Mouse (Mus musculus) limb, embryonic 14.5 days (tissue): Measurements from ENCODE around the gene Cngb1. TPM values are rescaled to one million over a fixed set of nuclear protein-coding genes. Genes with fewer than 3 reads are reported as not detected.

Source experiments
- ATAC-seq: fragments of 200-750 bp; cut with Nextera tagmentation; 2 replicates; pipeline ENCODE4 v1.8.0; 2017; ENCODE audit warnings: low read depth, moderate number of reproducible peaks, moderate TSS enrichment; ENCODE audit not compliant: low FRiP score
- DNase-seq: peaks from one replicate; pipeline ENCODE4 v3.0.0-alpha.2; 2015; ENCODE audit warnings: low spot score
- H3K27ac ChIP-seq: fragments of 300-500 bp; sonication (generic); replicated peaks from 2 replicates; pipeline ENCODE4 v1.5.1; 2014; ENCODE audit warnings: low read depth, mild to moderate bottlenecking, low read length, moderate library complexity, mixed read lengths
- H3K27me3 ChIP-seq: fragments of 300-500 bp; sonication (generic); 2 replicates; pipeline ENCODE4 v1.6.1; 2014; ENCODE audit warnings: low read length, mixed read lengths; ENCODE audit not compliant: control insufficient read depth, insufficient read depth
- H3K36me3 ChIP-seq: fragments of 300-500 bp; sonication (generic); 2 replicates; pipeline ENCODE4 v1.6.1; 2014; ENCODE audit warnings: mild to moderate bottlenecking, low read length, moderate library complexity, mixed read lengths; ENCODE audit not compliant: control insufficient read depth, insufficient read depth
- H3K4me1 ChIP-seq: fragments of 300-500 bp; sonication (generic); 2 replicates; pipeline ENCODE4 v1.6.1; 2014; ENCODE audit warnings: antibody characterized with exemption, low read length, mixed read lengths; ENCODE audit not compliant: control insufficient read depth, insufficient read depth
- H3K4me2 ChIP-seq: fragments of 300-500 bp; sonication (generic); replicated peaks from 2 replicates; pipeline ENCODE4 v1.6.1; 2014; ENCODE audit warnings: low read depth, mild to moderate bottlenecking, low read length, moderate library complexity; ENCODE audit not compliant: severe bottlenecking
- H3K4me3 ChIP-seq: fragments of 300-500 bp; sonication (generic); replicated peaks from 2 replicates; pipeline ENCODE4 v1.5.1; 2014; ENCODE audit warnings: low read length
- H3K9ac ChIP-seq: fragments of 300-500 bp; sonication (generic); 2 replicates; pipeline ENCODE4 v1.6.1; 2014; ENCODE audit warnings: mild to moderate bottlenecking, low read depth, low read length, moderate library complexity; ENCODE audit not compliant: severe bottlenecking
- H3K9me3 ChIP-seq: fragments of 300-500 bp; sonication (generic); 2 replicates; pipeline ENCODE4 v1.6.1; 2016; ENCODE audit warnings: low read length; ENCODE audit not compliant: control insufficient read depth
- POLR2A ChIP-seq: fragments of 200-500 bp; IDR thresholded peaks from 2 replicates; pipeline ENCODE4 v1.8.0; 2012; ENCODE audit warnings: inconsistent platforms, mild to moderate bottlenecking, moderate library complexity, borderline replicate concordance; ENCODE audit not compliant: insufficient read depth, insufficient read length; ENCODE audit errors: extremely low read depth
- WGBS: fragments of 180-500 bp; shearing (Covaris S2); extraction: QIAGEN DNeasy Blood & Tissue Kit; methylation state at CpG from one replicate; pipeline ENCODE4 v1.1.7; 2014; 5-methylcytosine and 5-hydroxymethylcytosine counted together
- polyA plus RNA-seq, 2 experiments: library from polyadenylated mRNA; depleted of rRNA in 1 of 2; stranded (reverse) in 1 of 2; unstranded in 1 of 2; fragments of >200 nt; fragmentation: Nextera tagmentation in 1 of 2; extraction: Ambion mirVana in 1 of 2; gene quantifications; 2 replicates each; pipeline versions ENCODE4 v1.2.1 to v1.2.3; 2012 to 2014

Gene Cngb1
- polyA plus RNA-seq, 2 experiments: 0.52 to 0.67 TPM

- H3K4me3 ChIP-seq: no peak within 1 kb of the TSS
- no peak within 1 kb of the TSS for H3K27ac ChIP-seq
- no peaks in the 10 kb centered on the region for H3K27me3 ChIP-seq
- no peaks in the 10 kb centered on the region for H3K36me3 ChIP-seq
- no peak for TF ChIP-seq POLR2A
- 33% methylated on average over 6 of the region's 6 CpGs for WGBS
- no peaks in the 10 kb centered on the region for H3K4me1 ChIP-seq
- no peaks in the 10 kb centered on the region for H3K9me3 ChIP-seq
- ATAC-seq (no peak), DNase-seq (no peak)
- no peak within 1 kb of the TSS for H3K9ac ChIP-seq
- no peak within 1 kb of the TSS for H3K4me2 ChIP-seq
Measured at GRCm38 (mm10) chr8:95310342-95310970, 4.1 kb upstream of the Cngb1 start, which contains the start of gene Tepp. TSS of gene Tepp (plus strand) at chr8:95310566.

GRCm38 (mm10) chr8:95305526-95305925 lies 859 bp downstream of the Cngb1 start:
- Histone ChIP-seq H3K4me1 (no peaks in the 10 kb centered on the region), H3K4me2 (no peak overlapping the region), H3K27ac (no peak overlapping the region), H3K9ac (no peak overlapping the region), H3K4me3 (no peak overlapping the region), H3K9me3 (no peaks in the 10 kb centered on the region), H3K27me3 (no peaks in the 10 kb centered on the region), H3K36me3 (no peaks in the 10 kb centered on the region)
- TF ChIP-seq POLR2A: no peak
- ATAC-seq (no peak), DNase-seq (no peak)
- WGBS: 66% methylated on average over 4 of the region's 4 CpGs

GRCm38 (mm10) chr8:95302410-95302809 lies 4.0 kb downstream of the Cngb1 start:
- WGBS: 19% methylated on average over 5 of the region's 5 CpGs
- no peak overlapping the region for H3K4me2 ChIP-seq
- H3K36me3 ChIP-seq: no peaks in the 10 kb centered on the region
- no peak overlapping the region for H3K4me3 ChIP-seq
- ATAC-seq (no peak), DNase-seq (peak; percentile 34)
- H3K27me3 ChIP-seq: no peaks in the 10 kb centered on the region
- no peaks in the 10 kb centered on the region for H3K4me1 ChIP-seq
- TF ChIP-seq POLR2A: no peak
- no peak overlapping the region for H3K27ac ChIP-seq
- H3K9ac ChIP-seq: no peak overlapping the region
- H3K9me3 ChIP-seq: no peaks in the 10 kb centered on the region

GRCm38 (mm10) chr8:95293891-95294290 lies 12.5 kb downstream of the Cngb1 start:
- H3K9ac ChIP-seq: 0 out of 2 replicates have a peak overlapping the region, but pooled peaks have one; percentile 25
- DNase-seq: peak; percentile 27
- H3K27me3 ChIP-seq: no peaks in the 10 kb centered on the region
- ATAC-seq: peak; percentile 37; the same call in 1 of the 2 replicates
- no peaks in the 10 kb centered on the region for H3K9me3 ChIP-seq
- no peak overlapping the region for H3K4me3 ChIP-seq
- H3K4me1 ChIP-seq: no peaks in the 10 kb centered on the region
- TF ChIP-seq POLR2A: no peak
- H3K4me2 ChIP-seq: no peak overlapping the region
- no peak overlapping the region for H3K27ac ChIP-seq
- WGBS: 68% methylated on average over 7 of the region's 7 CpGs
- H3K36me3 ChIP-seq: no peaks in the 10 kb centered on the region

GRCm38 (mm10) chr8:95293172-95293571 lies 13.2 kb downstream of the Cngb1 start:
- Histone ChIP-seq H3K27me3 (no peaks in the 10 kb centered on the region), H3K4me2 (no peak overlapping the region; the same call in 1 of the 2 replicates), H3K9me3 (no peaks in the 10 kb centered on the region), H3K9ac (no peak overlapping the region), H3K4me1 (no peaks in the 10 kb centered on the region), H3K36me3 (no peaks in the 10 kb centered on the region), H3K27ac (no peak overlapping the region), H3K4me3 (no peak overlapping the region)
- DNase-seq: peak; percentile 68
- 67% methylated on average over 11 of the region's 11 CpGs for WGBS
- no peak for TF ChIP-seq POLR2A
- ATAC-seq: no peak
